Mouse (Mus musculus) midbrain, embryonic 12.5 days (tissue): ENCODE measurements around the gene Sox10. TPM values are rescaled to one million over a fixed set of nuclear protein-coding genes. Genes with fewer than 3 reads are reported as not detected.
A peak's percentile ranks its signal among the peaks of the same experiment; 100 is the strongest.

ENCODE experiments used
- ATAC-seq: fragments of 200-750 bp; cut with Nextera tagmentation; 2 replicates; pipeline ENCODE4 v1.8.0; 2017; ENCODE audit warnings: low read depth, moderate TSS enrichment, moderate library complexity; ENCODE audit not compliant: low FRiP score
- H3K27ac ChIP-seq: fragments of 300-500 bp; sonication (generic); replicated peaks from 2 replicates; pipeline ENCODE4 v1.5.1; 2016; ENCODE audit warnings: mild to moderate bottlenecking
- H3K27me3 ChIP-seq: fragments of 300-500 bp; sonication (generic); 2 replicates; pipeline ENCODE4 v1.6.1; 2016; ENCODE audit warnings: mild to moderate bottlenecking
- H3K36me3 ChIP-seq: fragments of 300-500 bp; sonication (generic); 2 replicates; pipeline ENCODE4 v1.6.1; 2016
- H3K4me1 ChIP-seq: fragments of 300-500 bp; sonication (generic); 2 replicates; pipeline ENCODE4 v1.6.1; 2016
- H3K4me2 ChIP-seq: fragments of 300-500 bp; sonication (generic); replicated peaks from 2 replicates; pipeline ENCODE4 v1.6.1; 2016; ENCODE audit warnings: mild to moderate bottlenecking, moderate library complexity
- H3K4me3 ChIP-seq: fragments of 300-500 bp; sonication (generic); 2 replicates; pipeline ENCODE4 v1.5.1; 2016; ENCODE audit warnings: mild to moderate bottlenecking
- H3K9ac ChIP-seq: fragments of 300-500 bp; sonication (generic); replicated peaks from 2 replicates; pipeline ENCODE4 v1.6.1; 2016; ENCODE audit warnings: mild to moderate bottlenecking, moderate library complexity
- H3K9me3 ChIP-seq: fragments of 300-500 bp; sonication (generic); 2 replicates; pipeline ENCODE4 v1.6.1; 2016; ENCODE audit warnings: mild to moderate bottlenecking
- WGBS: fragments of 180-500 bp; shearing (Covaris S2); methylation state at CpG from one replicate; pipeline ENCODE4 v1.1.7; 2016; 5-methylcytosine and 5-hydroxymethylcytosine counted together
- polyA plus RNA-seq: library from polyadenylated mRNA; unstranded; fragments of >200 nt; fragmentation: Nextera tagmentation; extraction: Ambion mirVana; gene quantifications from 2 replicates; pipeline ENCODE4 v1.2.1, GENCODE M21; 2016

Sox10 gene
- 0.48 and 1.2 TPM in 2 replicates for polyA plus RNA-seq

DNA sequence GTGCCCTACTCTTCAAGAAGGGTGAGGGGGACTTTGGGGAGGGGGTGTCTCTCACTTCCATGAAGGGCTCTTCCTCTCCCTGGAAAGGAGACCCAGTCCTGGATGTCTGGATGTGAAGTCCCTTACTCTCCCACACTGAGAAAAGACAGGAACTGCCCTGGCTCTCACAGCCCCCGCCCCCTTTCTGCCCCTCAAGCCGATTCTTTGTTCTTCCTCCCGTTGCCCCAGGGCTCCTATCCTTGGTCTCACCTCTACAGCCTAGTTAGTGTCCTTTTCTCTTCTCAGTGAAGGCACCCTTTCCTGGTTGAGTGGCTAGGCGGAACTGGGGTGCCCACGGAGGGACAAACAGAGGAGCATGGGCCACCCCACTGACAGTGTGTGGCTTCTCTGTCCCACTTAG is at the start of gene Sox10:
Sox10 (minus strand) TSS at position 101 of the 400 bp plus-strand sequence.
- H3K4me3 ChIP-seq = no peak within 1 kb of the TSS
- no peak within 1 kb of the TSS for H3K9ac ChIP-seq

DNA sequence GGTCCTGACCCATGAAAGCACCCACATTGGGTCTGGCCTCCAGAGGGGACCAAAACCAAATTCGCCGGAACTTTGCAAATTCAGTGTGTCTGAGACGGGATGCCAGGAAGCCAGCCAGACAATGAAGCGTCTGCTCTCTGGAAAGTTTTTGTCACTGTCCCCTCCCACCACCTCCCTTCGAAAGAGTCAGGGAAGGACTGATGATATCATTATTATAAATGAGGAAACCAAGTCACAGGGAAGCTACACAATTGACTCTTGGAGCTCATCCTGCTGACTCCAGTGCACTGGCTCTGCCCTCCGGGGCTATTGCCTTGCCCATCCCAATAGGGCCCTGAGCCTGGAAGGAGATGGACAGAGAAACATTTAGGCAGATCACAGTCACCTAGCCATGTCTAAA is 48.6 kb upstream of the Sox10 start:
- H3K4me1 ChIP-seq = no peaks in the 10 kb centered on the region
- no peak overlapping the region for H3K27ac ChIP-seq
- no peak overlapping the region for H3K4me2 ChIP-seq
- H3K27me3 ChIP-seq = no peaks in the 10 kb centered on the region; the same call in 1 of the 2 replicates
- no peaks in the 10 kb centered on the region for H3K9me3 ChIP-seq
- H3K4me3 ChIP-seq = no peak overlapping the region
- WGBS = 82% methylated on average over 6 of the region's 6 CpGs
- H3K36me3 ChIP-seq = no peaks in the 10 kb centered on the region
- H3K9ac ChIP-seq = no peak overlapping the region
- ATAC-seq = no peak

More for the DNA sequence above, at the start of gene Sox10:
- Histone ChIP-seq H3K27ac (no peak within 1 kb of the TSS), H3K4me1 (peaks cover 31% of the 10 kb centered on the region), H3K36me3 (no peaks in the 10 kb centered on the region), H3K9me3 (no peaks in the 10 kb centered on the region), H3K4me2 (no peak within 1 kb of the TSS), H3K27me3 (peaks cover 74% of the 10 kb centered on the region)
- no peak for ATAC-seq
- 48% methylated on average over 5 of the region's 5 CpGs for WGBS

- Histone ChIP-seq H3K27ac (no peak overlapping the region), H3K27me3 (no peaks in the 10 kb centered on the region; the same call in 1 of the 2 replicates), H3K4me2 (no peak overlapping the region), H3K4me1 (no peaks in the 10 kb centered on the region), H3K4me3 (no peak overlapping the region), H3K36me3 (no peaks in the 10 kb centered on the region), H3K9ac (no peak overlapping the region), H3K9me3 (no peaks in the 10 kb centered on the region)
- no peak for ATAC-seq
- 91% methylated on average over 26 of the region's 26 CpGs for WGBS
Observed at GRCm38 (mm10) chr15:79212750-79213446, 47.9 kb upstream of the Sox10 start.

- Histone ChIP-seq H3K9ac (no peak overlapping the region), H3K4me1 (no peaks in the 10 kb centered on the region), H3K27me3 (no peaks in the 10 kb centered on the region; the same call in 1 of the 2 replicates), H3K9me3 (no peaks in the 10 kb centered on the region), H3K27ac (no peak overlapping the region), H3K36me3 (no peaks in the 10 kb centered on the region), H3K4me2 (no peak overlapping the region), H3K4me3 (no peak overlapping the region)
- WGBS = 71% methylated on average over 2 of the region's 2 CpGs
- ATAC-seq = no peak
Observed at GRCm38 (mm10) chr15:79210357-79210756, 45.3 kb upstream of the Sox10 start.

DNA sequence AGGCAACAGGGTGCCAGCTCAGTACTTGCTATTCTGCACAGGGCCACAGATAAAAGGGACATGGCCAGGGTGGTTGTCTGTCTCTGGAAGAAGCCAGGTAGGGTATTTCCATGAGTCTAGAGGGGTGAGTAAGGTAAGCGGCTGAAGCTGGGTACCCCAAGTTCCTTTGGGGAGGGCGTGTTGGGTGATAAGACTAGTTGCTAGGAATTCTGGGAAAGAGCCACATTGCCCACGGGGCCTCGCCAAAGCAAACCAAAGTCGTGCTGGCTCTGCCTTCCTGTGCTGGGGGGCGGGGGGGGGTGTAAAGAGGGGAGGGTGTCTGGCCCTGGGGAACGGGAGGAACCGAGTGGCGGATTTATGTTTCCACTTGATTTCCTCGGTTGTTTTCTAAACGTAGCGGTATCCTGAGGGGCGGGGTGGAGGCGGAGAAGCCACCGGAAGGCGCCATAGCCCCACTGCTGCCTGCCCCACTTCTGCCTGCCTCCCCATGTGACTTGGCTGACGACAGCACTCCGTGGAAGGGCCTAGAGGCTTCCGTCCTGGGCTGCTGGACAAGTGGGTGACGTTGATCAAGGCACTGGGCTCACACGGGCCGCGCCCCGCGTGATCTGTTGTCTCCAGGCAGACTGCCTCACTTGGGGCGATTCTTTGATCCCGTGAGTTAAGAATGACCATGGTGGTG is 43.9 kb upstream of the Sox10 start:
- Histone ChIP-seq H3K27ac (no peak overlapping the region), H3K9ac (no peak overlapping the region), H3K4me1 (no peaks in the 10 kb centered on the region), H3K4me3 (no peak overlapping the region), H3K36me3 (no peaks in the 10 kb centered on the region), H3K27me3 (no peaks in the 10 kb centered on the region), H3K4me2 (no peak overlapping the region), H3K9me3 (no peaks in the 10 kb centered on the region)
- ATAC-seq = no peak
- WGBS = 80% methylated on average over 27 of the region's 27 CpGs

GRCm38 (mm10) chr15:79208211-79208610 is 43.2 kb upstream of the Sox10 start:
- H3K4me2 ChIP-seq = no peak overlapping the region
- no peak overlapping the region for H3K9ac ChIP-seq
- ATAC-seq = no peak
- H3K27me3 ChIP-seq = no peaks in the 10 kb centered on the region
- no peak overlapping the region for H3K27ac ChIP-seq
- 86% methylated on average over 6 of the region's 6 CpGs for WGBS
- H3K9me3 ChIP-seq = no peaks in the 10 kb centered on the region
- no peaks in the 10 kb centered on the region for H3K36me3 ChIP-seq
- no peaks in the 10 kb centered on the region for H3K4me1 ChIP-seq
- no peak overlapping the region for H3K4me3 ChIP-seq

DNA sequence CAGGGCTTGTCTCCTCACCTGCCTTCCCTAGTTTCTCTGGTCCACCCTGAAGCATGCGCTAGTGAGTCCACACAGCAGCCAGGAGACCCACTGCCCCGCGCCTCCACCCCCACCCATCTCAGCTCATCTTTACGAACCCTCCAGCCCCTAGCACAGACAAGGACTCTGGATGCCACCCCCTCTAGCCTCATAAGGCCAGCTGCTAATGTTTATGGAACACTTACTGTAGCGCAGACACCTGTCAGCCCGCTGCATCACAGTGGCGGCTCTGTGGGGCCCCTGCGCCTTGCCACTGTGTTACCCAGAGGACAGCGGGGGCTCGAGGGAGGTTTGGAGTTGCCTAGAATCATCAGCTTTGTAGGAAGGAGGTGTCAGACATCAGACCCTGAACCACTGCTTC is 37.5 kb upstream of the Sox10 start:
- Histone ChIP-seq H3K27ac (peak overlapping the region; percentile 80), H3K27me3 (0 out of 2 replicates have a peak, but pooled peaks cover 6% of the 10 kb centered on the region), H3K9ac (0 out of 2 replicates have a peak overlapping the region, but pooled peaks have one; percentile 24), H3K4me2 (no peak overlapping the region), H3K9me3 (no peaks in the 10 kb centered on the region), H3K4me3 (no peak overlapping the region), H3K36me3 (no peaks in the 10 kb centered on the region), H3K4me1 (peaks cover 28% of the 10 kb centered on the region)
- peak; percentile 44 for ATAC-seq
- WGBS = 49% methylated on average over 10 of the region's 10 CpGs

GRCm38 (mm10) chr15:79201491-79202150 is 36.6 kb upstream of the Sox10 start:
- peak; percentile 93 for ATAC-seq
- peak overlapping the region; percentile 36 for H3K4me2 ChIP-seq
- no peak overlapping the region for H3K9ac ChIP-seq

DNA sequence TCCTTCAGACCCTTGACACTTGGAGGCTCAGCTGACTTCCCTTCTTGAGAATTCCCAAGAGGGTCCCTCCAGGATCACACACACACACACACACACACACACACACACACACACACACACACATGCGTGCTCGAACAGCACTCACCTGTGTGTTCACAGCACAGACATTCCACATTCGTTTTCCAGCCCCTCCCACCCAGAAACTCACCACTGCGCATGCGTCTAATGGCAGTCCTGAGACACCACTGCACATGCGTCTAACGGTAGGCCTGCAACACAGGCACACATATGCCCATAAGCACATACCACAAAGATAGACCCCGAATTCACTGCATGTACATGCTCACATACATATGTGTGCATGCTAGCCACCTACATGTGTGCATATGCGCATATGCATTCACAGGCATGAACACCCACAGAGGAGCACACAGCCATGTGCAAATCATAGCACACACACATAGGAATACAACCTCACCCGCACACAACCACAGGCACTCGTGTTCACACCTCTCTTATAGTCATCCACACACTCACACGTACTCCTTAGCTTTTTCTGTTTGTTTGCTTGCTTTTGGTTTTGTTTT is 34.4 kb upstream of the Sox10 start:
- Histone ChIP-seq H3K27me3 (0 out of 2 replicates have a peak, but pooled peaks cover 6% of the 10 kb centered on the region), H3K4me3 (no peak overlapping the region), H3K9me3 (no peaks in the 10 kb centered on the region), H3K9ac (no peak overlapping the region), H3K4me2 (no peak overlapping the region), H3K4me1 (peaks cover 32% of the 10 kb centered on the region), H3K36me3 (no peaks in the 10 kb centered on the region), H3K27ac (no peak overlapping the region)
- no peak for ATAC-seq
- 94% methylated on average over 12 of the region's 12 CpGs for WGBS

More at GRCm38 (mm10) chr15:79201491-79202150, 36.6 kb upstream of the Sox10 start:
- WGBS = 11% methylated on average over 13 of the region's 13 CpGs
- no peaks in the 10 kb centered on the region for H3K36me3 ChIP-seq
- 0 out of 2 replicates have a peak, but pooled peaks cover 6% of the 10 kb centered on the region for H3K27me3 ChIP-seq
- H3K9me3 ChIP-seq = no peaks in the 10 kb centered on the region
- H3K27ac ChIP-seq = peak overlapping the region; percentile 80
- H3K4me3 ChIP-seq = no peak overlapping the region
- peaks cover 28% of the 10 kb centered on the region for H3K4me1 ChIP-seq

DNA sequence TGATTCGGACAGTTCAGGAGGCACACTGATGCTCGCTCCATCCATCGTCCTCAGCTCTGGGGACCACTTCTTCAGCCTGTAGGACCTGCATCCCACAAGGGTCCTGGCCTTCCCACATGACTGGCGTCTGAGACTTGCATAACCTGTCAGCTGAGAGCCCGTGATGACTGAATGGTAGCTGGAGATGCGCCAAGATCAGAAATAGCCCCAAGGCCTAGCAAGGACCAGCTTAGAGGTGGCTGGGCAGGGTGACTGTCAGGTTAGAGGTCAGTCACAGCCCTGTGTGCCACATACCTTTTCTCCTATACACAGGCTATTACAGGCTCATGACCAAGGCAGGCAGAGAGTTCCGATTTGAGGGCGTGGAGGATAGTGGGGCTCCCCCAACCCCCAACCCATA is 30.5 kb upstream of the Sox10 start:
- no peak for ATAC-seq
- H3K36me3 ChIP-seq = no peaks in the 10 kb centered on the region
- peaks cover 32% of the 10 kb centered on the region for H3K4me1 ChIP-seq
- no peak overlapping the region for H3K4me3 ChIP-seq
- H3K27me3 ChIP-seq = peaks cover 6% of the 10 kb centered on the region; the same call in 1 of the 2 replicates
- H3K9me3 ChIP-seq = no peaks in the 10 kb centered on the region
- no peak overlapping the region for H3K27ac ChIP-seq
- 90% methylated on average over 8 of the region's 8 CpGs for WGBS
- no peak overlapping the region for H3K9ac ChIP-seq
- no peak overlapping the region for H3K4me2 ChIP-seq

- peaks cover 32% of the 10 kb centered on the region for H3K4me1 ChIP-seq
- 66% methylated on average over 2 of the region's 2 CpGs for WGBS
Observed at GRCm38 (mm10) chr15:79194946-79195345, 29.9 kb upstream of the Sox10 start.

More at GRCm38 (mm10) chr15:79194946-79195345, 29.9 kb upstream of the Sox10 start:
- Histone ChIP-seq H3K36me3 (no peaks in the 10 kb centered on the region), H3K4me3 (no peak overlapping the region), H3K9me3 (no peaks in the 10 kb centered on the region), H3K27ac (no peak overlapping the region), H3K9ac (no peak overlapping the region), H3K4me2 (no peak overlapping the region), H3K27me3 (peaks cover 6% of the 10 kb centered on the region; the same call in 1 of the 2 replicates)
- ATAC-seq = no peak
